Mouse (Mus musculus) layer of hippocampus, postnatal 25 days (tissue): Measurements from ENCODE around the gene Rpgrip1. TPM values are rescaled to one million over a fixed set of nuclear protein-coding genes. Genes with fewer than 3 reads are reported as not detected.

Source experiments
- DNase-seq, 2 experiments: peaks; one replicate each; pipeline ENCODE4 v3.0.0; 2022; ENCODE audit warnings: mixed read lengths in 2 of 2, low spot score in 1 of 2; ENCODE audit errors: extremely low spot score in 1 of 2
- total RNA-seq, 2 experiments: library from RNA; stranded (reverse); gene quantifications; 2 replicates each; pipeline ENCODE4 v1.2.3; 2021

The Rpgrip1 gene
- total RNA-seq, 2 experiments from 2014 or later, result 0.84 to 1.9 TPM

- no peak for DNase-seq
Observed at GRCm38 (mm10) chr14:52118456-52118822, 7.9 kb downstream of the Rpgrip1 start.

GRCm38 (mm10) chr14:52118823-52119608, 8.5 kb downstream of the Rpgrip1 start:
- peak; percentile 37 to 38 for DNase-seq

DNA sequence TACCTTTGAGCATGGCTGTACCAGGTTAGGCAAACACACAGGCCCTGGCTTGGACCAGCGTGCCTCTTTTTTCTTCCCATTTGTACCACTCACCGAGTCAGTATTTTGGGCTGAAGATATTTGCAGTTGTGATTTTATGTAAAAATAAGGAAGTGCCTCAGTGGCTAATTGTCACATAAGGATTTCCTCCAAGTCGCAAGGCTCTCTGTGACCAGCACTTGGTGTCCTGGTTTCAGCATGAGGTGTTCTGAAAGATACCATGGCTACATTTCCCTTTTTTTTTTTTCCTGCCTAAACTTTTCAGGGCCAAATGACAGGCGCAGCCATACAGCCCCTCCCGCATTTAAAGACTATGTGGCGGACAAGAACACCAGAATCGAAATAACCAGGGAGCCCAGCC, 9.7 kb downstream of the Rpgrip1 start:
- DNase-seq, result no peak

- peak; percentile 42 to 83 for DNase-seq
Observed at GRCm38 (mm10) chr14:52123918-52124317, 13.4 kb downstream of the Rpgrip1 start.

DNA sequence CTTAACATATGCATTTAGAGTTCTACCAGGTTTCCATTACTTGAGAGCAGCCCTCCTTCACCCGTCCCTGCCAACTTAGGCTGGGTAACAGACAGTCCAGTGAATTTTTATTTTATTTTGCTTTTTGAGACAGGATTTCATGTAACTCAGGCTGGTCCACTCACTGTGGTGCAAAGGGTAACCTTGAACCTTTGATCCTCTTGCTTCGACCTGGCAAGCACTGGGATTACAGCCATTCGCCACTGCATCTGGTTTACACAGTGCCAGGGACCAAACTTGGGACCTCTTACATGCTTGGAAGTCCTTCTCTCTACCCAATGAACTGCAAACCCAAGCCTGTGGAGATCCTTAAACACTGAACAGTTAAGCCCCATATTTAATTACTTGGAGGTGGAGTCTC, 14.1 kb downstream of the Rpgrip1 start:
- no peak for DNase-seq

GRCm38 (mm10) chr14:52133584-52133983, 23.1 kb downstream of the Rpgrip1 start:
- DNase-seq, result no peak

GRCm38 (mm10) chr14:52140577-52141444, 30.3 kb downstream of the Rpgrip1 start:
- no peak for DNase-seq

- DNase-seq, result no peak
Observed at GRCm38 (mm10) chr14:52141445-52142127, 31.1 kb downstream of the Rpgrip1 start.

GRCm38 (mm10) chr14:52144165-52144564, 33.7 kb downstream of the Rpgrip1 start:
- DNase-seq, result no peak

DNA sequence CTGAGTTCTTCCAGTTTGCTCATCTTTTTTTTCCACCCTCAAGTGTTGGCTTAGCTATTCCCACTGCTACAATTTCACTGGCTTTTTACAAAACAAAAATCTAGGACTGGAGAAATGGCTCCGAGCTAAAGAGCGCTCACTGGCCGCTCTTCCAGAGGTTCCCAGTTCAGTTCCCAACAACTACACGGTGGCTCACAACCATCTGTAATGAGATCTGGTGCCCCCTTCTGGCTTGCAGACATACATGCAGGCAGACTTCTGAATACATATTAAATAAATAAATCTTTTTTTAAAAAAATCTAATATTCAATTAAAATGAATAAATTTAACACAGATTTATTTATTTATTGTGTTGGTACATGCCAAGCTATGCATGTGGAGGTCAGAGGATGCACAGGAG, 36.0 kb downstream of the Rpgrip1 start:
- DNase-seq, result no peak

DNA sequence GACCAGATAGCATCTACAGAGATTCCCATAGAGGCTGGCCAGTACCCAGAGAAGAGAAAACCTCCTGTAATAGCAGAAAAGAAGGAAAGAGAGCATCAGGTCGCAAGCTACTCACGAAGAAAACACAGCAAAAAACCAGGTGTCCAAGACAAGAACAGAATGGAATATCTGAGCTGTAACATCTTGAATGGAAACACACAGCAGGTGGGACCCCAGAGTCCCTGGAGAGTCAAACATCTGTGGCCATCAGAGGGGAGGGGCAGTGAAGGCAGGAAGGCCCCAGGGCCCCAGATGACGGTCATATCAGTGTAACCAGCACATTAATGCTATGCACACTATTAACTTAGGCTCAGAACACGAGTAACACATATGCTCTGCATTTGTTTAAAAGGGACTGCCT, 39.4 kb downstream of the Rpgrip1 start:
- DNase-seq, result no peak

- peak in 1 of 2 experiments; percentile 9 for DNase-seq
Observed at GRCm38 (mm10) chr14:52152179-52152578, 41.7 kb downstream of the Rpgrip1 start.

- DNase-seq, result no peak
Observed at GRCm38 (mm10) chr14:52152613-52153012, 42.1 kb downstream of the Rpgrip1 start.

DNA sequence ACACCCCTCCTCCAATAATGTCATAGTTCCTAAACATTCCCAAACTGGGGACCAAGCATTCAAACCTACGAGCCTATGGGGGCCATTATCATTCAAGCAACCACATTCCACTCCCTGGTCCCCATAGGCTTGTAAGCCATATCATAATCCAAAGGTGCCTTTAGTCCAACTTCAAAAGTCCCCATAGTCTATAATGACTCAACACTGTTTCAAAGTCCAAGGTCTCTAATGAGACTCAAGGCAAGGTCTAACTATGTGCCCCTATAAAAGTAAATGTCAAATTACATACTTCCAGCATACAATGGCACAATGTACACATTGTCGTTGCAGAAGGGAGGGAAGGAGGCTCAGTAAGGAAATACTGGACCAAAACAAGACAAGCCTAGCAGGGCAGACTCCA, 44.5 kb downstream of the Rpgrip1 start:
- DNase-seq, result no peak

DNA sequence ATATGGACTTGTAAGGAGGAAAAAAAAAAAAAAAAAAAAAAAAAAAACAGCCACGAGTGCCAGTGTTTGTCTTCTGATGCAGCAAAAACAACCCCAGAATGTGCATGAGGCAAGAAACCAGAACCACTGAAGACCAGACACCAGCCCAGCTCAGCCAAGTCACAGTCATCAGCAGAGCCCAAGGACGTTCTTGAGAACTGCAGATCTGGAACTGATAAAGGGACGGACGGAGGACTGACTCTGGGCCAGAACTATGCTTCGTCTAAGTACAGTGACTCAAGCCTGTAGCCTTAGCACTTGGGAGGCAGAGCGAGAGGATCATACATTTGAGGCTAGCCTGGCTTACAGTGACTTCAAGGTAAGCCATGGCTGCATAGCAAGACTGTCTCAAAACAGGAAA, 50.4 kb downstream of the Rpgrip1 start:
- DNase-seq, result no peak

- no peak for DNase-seq
Observed at GRCm38 (mm10) chr14:52166571-52166970, 56.1 kb downstream of the Rpgrip1 start.

DNA sequence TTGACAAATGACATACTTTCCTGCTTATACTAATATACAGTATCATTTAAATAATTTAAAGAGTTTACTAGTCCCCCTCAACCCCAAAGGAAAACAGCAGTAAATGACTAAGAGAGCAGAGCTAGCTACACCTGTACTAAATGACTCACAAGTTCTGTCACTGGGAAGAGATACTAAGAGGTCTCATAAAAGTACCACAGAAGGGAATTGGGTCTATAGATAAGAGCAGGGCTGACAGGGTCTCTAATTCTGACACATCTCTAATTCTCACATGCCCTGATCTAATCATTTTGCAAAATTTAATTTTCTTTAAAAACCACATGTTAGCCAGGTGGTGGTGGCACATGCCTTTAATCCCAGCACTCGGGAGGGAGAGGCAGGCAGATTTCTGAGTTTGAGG, 78.3 kb downstream of the Rpgrip1 start:
- DNase-seq, result no peak

DNA sequence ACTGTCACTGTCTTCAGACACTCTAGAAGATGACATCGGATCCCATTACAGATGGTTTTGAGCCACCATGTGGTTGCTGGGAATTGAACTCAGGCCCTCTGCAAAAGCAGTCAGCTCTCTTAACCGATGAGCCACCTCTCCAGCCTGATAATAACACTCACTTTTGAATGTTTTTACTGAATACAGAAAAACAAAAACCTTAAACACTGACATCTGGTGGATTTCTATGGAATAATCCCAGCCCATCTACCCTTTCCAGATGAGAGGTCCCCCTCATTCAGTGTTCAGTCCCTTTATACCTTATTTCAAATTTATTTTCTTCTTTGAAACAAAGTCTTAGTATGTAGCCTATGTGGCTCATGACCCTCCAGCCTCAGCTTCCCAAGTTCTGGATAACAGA, 79.0 kb downstream of the Rpgrip1 start:
- no peak for DNase-seq

DNA sequence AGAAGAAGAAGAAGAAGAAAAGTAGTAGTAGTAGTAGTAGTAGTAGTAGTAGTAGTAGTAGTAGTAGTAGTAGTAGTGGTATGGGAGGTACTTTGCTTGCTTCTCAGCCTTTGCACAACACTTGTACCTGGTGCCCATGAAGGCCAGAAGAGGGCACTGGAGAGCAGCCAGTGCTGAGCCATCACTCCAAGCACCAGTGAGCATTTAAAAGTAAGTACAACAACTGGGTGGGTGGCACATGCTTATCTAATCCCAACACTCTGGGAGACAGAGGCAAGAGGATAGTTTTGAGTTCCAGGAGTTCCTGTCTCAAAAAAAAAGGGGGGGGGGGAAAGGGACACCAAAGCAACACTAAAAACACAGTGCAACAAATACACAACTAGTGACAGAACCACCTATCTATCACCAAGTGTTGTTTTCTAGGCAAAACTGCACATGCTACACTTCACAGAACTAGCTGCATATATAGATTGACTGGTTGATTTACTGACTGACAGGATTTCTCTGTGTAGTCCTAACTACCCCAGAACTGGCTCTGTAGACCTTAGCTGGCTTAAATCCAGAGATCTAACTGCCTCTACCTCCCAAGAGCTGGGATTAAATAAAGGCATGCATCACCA, 80.3 kb downstream of the Rpgrip1 start:
- peak in 1 of 2 experiments; percentile 24 for DNase-seq

DNA sequence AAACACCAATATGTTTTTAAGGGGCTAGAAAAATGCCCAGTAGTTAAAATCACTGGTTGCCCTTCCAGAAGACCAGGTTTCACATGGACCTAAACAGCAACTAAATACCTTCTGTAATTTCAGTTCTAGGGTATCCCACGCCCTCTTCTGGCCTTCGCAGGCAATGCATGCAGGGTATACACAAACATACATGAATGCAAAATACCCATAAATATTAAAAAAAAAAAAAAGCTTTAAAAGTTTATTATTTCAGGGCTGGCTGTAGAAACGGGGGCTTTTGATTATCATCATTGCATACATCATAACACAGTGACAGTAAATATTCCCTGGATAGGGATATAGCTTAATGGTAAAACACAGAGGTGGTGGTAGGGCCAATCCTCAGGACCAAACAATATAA, 85.2 kb downstream of the Rpgrip1 start:
- DNase-seq, result peak in 1 of 2 experiments; percentile 31
